Mouse (Mus musculus) liver, embryonic 14.5 days (tissue): Measurements from ENCODE around the gene Brpf1. TPM values are rescaled to one million over a fixed set of nuclear protein-coding genes. Genes with fewer than 3 reads are reported as not detected.

Source experiments
- ATAC-seq: fragments of 200-750 bp; cut with Nextera tagmentation; 2 replicates; pipeline ENCODE4 v1.8.0; 2017; ENCODE audit warnings: moderate number of reproducible peaks, mild to moderate bottlenecking, moderate library complexity; ENCODE audit not compliant: insufficient read depth
- DNase-seq, 3 experiments: peaks; one replicate each; pipeline ENCODE4 v3.0.0-alpha.2; 2012 to 2013; ENCODE audit warnings: low read depth in 3 of 3, low spot score in 3 of 3
- H3K27ac ChIP-seq: fragments of 300-500 bp; sonication (generic); 2 replicates; pipeline ENCODE4 v1.5.1; 2014; ENCODE audit warnings: moderate library complexity, mild to moderate bottlenecking, control low read depth, inconsistent platforms
- H3K27me3 ChIP-seq: fragments of 300-500 bp; sonication (generic); 2 replicates; pipeline ENCODE4 v1.6.1; 2014; ENCODE audit warnings: mild to moderate bottlenecking, low read length, moderate library complexity; ENCODE audit not compliant: control insufficient read depth, insufficient read depth
- H3K36me3 ChIP-seq: fragments of 300-500 bp; sonication (generic); replicated peaks from 2 replicates; pipeline ENCODE4 v1.6.1; 2014; ENCODE audit warnings: low read depth; ENCODE audit not compliant: control insufficient read depth, insufficient read depth
- H3K4me1 ChIP-seq, 2 experiments: fragments of 200-500 bp in 1 of 2; fragments of 300-500 bp in 1 of 2; sonication (generic) in 1 of 2; replicated peaks; 2 replicates each; pipeline ENCODE4 v1.6.1; 2012 to 2014; ENCODE audit warnings: antibody characterized with exemption in 1 of 2, inconsistent platforms in 1 of 2, low read length in 1 of 2; ENCODE audit not compliant: control insufficient read depth in 2 of 2, insufficient read depth in 2 of 2
- H3K4me2 ChIP-seq: fragments of 300-500 bp; sonication (generic); 2 replicates; pipeline ENCODE4 v1.6.1; 2014; ENCODE audit warnings: low read depth, mild to moderate bottlenecking, control low read depth, moderate library complexity
- H3K4me3 ChIP-seq, 2 experiments: fragments of 200-500 bp in 1 of 2; fragments of 300-500 bp in 1 of 2; sonication (generic) in 1 of 2; 2 replicates each; pipeline ENCODE4 v1.5.1; 2012 to 2014; ENCODE audit warnings: low read depth in 2 of 2, low read length in 2 of 2, mild to moderate bottlenecking in 2 of 2, control low read depth in 1 of 2, inconsistent platforms in 1 of 2, moderate library complexity in 1 of 2; ENCODE audit not compliant: insufficient read depth in 1 of 2
- H3K9ac ChIP-seq: fragments of 300-500 bp; sonication (generic); replicated peaks from 2 replicates; pipeline ENCODE4 v1.6.1; 2014; ENCODE audit warnings: mild to moderate bottlenecking, control low read depth, moderate library complexity
- H3K9me3 ChIP-seq: fragments of 300-500 bp; sonication (generic); 2 replicates; pipeline ENCODE4 v1.6.1; 2016; ENCODE audit warnings: low read length, mixed read lengths; ENCODE audit not compliant: control insufficient read depth
- CTCF ChIP-seq: IDR thresholded peaks from 2 replicates; pipeline ENCODE4 v1.5.1; 2016; ENCODE audit warnings: antibody characterized with exemption, low read depth, control low read depth
- EP300 ChIP-seq: IDR thresholded peaks from 2 replicates; pipeline ENCODE4 v1.6.1; 2016; ENCODE audit warnings: antibody characterized with exemption, low read depth
- WGBS: fragments of 180-500 bp; shearing (Covaris S2); extraction: QIAGEN DNeasy Blood & Tissue Kit; methylation state at CpG from one replicate; pipeline ENCODE4 v1.1.7; 2014; ENCODE audit not compliant: insufficient replicate concordance; 5-methylcytosine and 5-hydroxymethylcytosine counted together
- polyA plus RNA-seq, 2 experiments: library from polyadenylated mRNA; depleted of rRNA in 1 of 2; stranded (reverse) in 1 of 2; unstranded in 1 of 2; fragments of >200 nt; fragmentation: Nextera tagmentation in 1 of 2; extraction: Ambion mirVana in 1 of 2; gene quantifications; 2 replicates each; pipeline versions ENCODE4 v1.2.1 to v1.2.3; 2012 to 2014

Brpf1 gene
- polyA plus RNA-seq, 2 experiments, result 6.7 to 11.7 TPM

- TF ChIP-seq EP300, result no peak
- no peak for ATAC-seq
- WGBS, result 77% methylated on average over 15 of the region's 15 CpGs
These were observed 17.6 kb upstream of the Brpf1 start for GRCm38 (mm10) chr6:113289346-113289745.

GRCm38 (mm10) chr6:113290346-113290745 lies 16.6 kb upstream of the Brpf1 start:
- no peak for TF ChIP-seq CTCF
- TF ChIP-seq EP300, result no peak
- ATAC-seq (no peak), DNase-seq (no peak)
- no peaks in the 10 kb centered on the region for H3K27me3 ChIP-seq
- H3K9ac ChIP-seq, result no peak overlapping the region
- 55% methylated on average over 6 of the region's 6 CpGs for WGBS
- H3K36me3 ChIP-seq, result no peaks in the 10 kb centered on the region
- H3K4me1 ChIP-seq, result no peaks in the 10 kb centered on the region
- H3K27ac ChIP-seq, result no peak overlapping the region
- H3K4me2 ChIP-seq, result no peak overlapping the region
- no peak overlapping the region for H3K4me3 ChIP-seq
- H3K9me3 ChIP-seq, result no peaks in the 10 kb centered on the region

More at GRCm38 (mm10) chr6:113289346-113289745, 17.6 kb upstream of the Brpf1 start:
- no peak overlapping the region for H3K27ac ChIP-seq
- H3K4me3 ChIP-seq, result no peak overlapping the region
- no peaks in the 10 kb centered on the region for H3K9me3 ChIP-seq
- H3K36me3 ChIP-seq, result no peaks in the 10 kb centered on the region
- no peak overlapping the region for H3K4me2 ChIP-seq
- H3K9ac ChIP-seq, result no peak overlapping the region
- H3K27me3 ChIP-seq, result peaks cover 4% of the 10 kb centered on the region; the same call in 1 of the 2 replicates
- DNase-seq, result no peak
- no peaks in the 10 kb centered on the region for H3K4me1 ChIP-seq

- Histone ChIP-seq H3K9me3 (no peaks in the 10 kb centered on the region), H3K4me2 (no peak overlapping the region), H3K4me1 (no peaks in the 10 kb centered on the region), H3K27ac (no peak overlapping the region), H3K4me3 (no peak overlapping the region), H3K27me3 (no peaks in the 10 kb centered on the region), H3K36me3 (no peaks in the 10 kb centered on the region), H3K9ac (no peak overlapping the region)
- ATAC-seq (no peak), DNase-seq (no peak)
- TF ChIP-seq EP300 (no peak), CTCF (no peak)
- 54% methylated on average over 5 of the region's 5 CpGs for WGBS
These were observed 14.0 kb upstream of the Brpf1 start for GRCm38 (mm10) chr6:113292938-113293337.

GRCm38 (mm10) chr6:113296046-113296445 lies 10.9 kb upstream of the Brpf1 start:
- Histone ChIP-seq H3K27me3 (no peaks in the 10 kb centered on the region), H3K9ac (no peak overlapping the region), H3K4me2 (no peak overlapping the region), H3K4me3 (no peak overlapping the region), H3K36me3 (no peaks in the 10 kb centered on the region), H3K4me1 (no peaks in the 10 kb centered on the region), H3K9me3 (no peaks in the 10 kb centered on the region), H3K27ac (no peak overlapping the region)
- no peak for TF ChIP-seq CTCF
- no peak for TF ChIP-seq EP300
- DNase-seq (no peak), ATAC-seq (no peak)
- WGBS, result 57% methylated on average over 2 of the region's 2 CpGs

GRCm38 (mm10) chr6:113296639-113297038 lies 10.3 kb upstream of the Brpf1 start:
- Histone ChIP-seq H3K4me1 (no peaks in the 10 kb centered on the region), H3K9ac (no peak overlapping the region), H3K27ac (no peak overlapping the region), H3K4me2 (no peak overlapping the region), H3K27me3 (no peaks in the 10 kb centered on the region), H3K36me3 (no peaks in the 10 kb centered on the region), H3K9me3 (no peaks in the 10 kb centered on the region), H3K4me3 (no peak overlapping the region)
- ATAC-seq (no peak), DNase-seq (no peak)
- WGBS, result 35% methylated on average over 4 of the region's 4 CpGs
- TF ChIP-seq CTCF (no peak), EP300 (no peak)

GRCm38 (mm10) chr6:113301350-113301749 lies 5.6 kb upstream of the Brpf1 start:
- Histone ChIP-seq H3K27ac (no peak overlapping the region), H3K27me3 (no peaks in the 10 kb centered on the region), H3K36me3 (no peaks in the 10 kb centered on the region), H3K9me3 (no peaks in the 10 kb centered on the region), H3K4me3 (no peak overlapping the region), H3K4me2 (no peak overlapping the region), H3K4me1 (peaks cover 4 to 8% of the 10 kb centered on the region in 2 experiments), H3K9ac (no peak overlapping the region)
- TF ChIP-seq EP300 (no peak), CTCF (no peak)
- ATAC-seq, result no peak
- WGBS, result 59% methylated on average over 5 of the region's 5 CpGs
- DNase-seq, result no peak
